Mouse (Mus musculus) B cell, adult (primary cell): ENCODE data around the gene Ccnd3. TPM values are rescaled to one million over a fixed set of nuclear protein-coding genes. Genes with fewer than 3 reads are reported as not detected.

ENCODE experiments used
- total RNA-seq: library from RNA; stranded (reverse); gene quantifications from 4 replicates; pipeline ENCODE4 v1.2.4, GENCODE M21; 2023; ENCODE audit not compliant: inconsistent age

Ccnd3 gene
- 206 to 221 TPM (median 211 TPM) in 4 replicates for total RNA-seq

DNA sequence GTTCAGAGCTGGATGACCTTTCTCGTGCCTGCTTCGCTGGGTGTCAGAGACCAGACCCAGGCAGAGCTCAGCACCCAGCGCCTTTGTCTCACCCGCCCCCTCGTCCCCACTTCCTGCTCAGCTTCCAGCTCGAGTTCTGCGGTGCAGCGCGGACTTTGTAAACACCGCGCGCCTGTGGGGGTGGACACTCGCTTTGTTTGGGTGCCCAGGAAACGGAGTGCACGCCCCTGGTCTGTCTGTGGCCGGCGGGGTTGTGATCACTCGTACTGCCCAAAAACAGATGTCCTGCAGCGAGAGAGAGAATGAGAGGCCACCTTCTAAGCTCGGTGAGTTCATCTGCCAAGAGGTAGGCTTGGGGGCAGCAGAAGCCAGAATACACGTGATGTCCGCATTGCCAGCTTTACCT, at the start of gene Ccnd3:
Gene Ccnd3, plus strand, starts transcription at position 111 of the 406 bp plus-strand sequence.

DNA sequence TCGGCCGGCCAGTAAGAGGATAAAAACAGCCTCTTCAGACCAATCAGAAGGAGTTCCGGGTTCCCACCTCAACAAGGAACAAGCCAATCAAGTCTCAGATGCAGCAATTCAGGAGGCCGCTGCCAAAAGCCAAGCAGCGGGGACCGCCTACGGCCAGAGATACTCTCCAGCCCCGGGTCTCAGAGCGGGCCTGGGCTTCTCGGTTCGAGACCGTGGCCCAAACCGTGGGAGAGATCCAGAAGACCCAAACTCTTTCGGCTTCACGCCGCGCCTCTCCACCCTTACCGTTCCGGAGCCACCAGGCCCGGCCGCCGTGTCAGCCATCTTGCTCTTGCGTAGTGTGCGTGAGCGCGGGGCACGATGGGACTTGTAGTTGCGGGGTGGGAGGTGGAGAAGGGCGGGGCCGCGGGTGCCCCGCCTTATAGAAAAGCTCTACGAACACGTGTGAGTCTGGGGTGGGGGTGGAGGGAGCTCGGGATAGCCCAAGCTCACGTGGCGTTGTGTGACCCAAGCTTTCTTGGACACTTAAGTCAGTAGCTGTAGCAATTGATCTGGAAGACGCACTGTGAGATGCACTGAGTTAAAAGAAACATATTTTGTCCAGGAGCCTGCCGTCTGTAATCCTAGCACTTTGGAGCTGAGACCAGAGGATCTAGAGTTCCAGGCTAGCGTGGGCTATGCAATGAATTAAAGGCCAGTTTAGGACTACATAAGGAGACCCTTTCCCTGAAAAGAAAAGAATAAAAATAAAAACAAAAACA, 2.7 kb upstream of the Ccnd3 start, which contains the start of gene Taf8:
Gene Taf8, minus strand, starts transcription at position 347 of the 761 bp plus-strand sequence.

DNA sequence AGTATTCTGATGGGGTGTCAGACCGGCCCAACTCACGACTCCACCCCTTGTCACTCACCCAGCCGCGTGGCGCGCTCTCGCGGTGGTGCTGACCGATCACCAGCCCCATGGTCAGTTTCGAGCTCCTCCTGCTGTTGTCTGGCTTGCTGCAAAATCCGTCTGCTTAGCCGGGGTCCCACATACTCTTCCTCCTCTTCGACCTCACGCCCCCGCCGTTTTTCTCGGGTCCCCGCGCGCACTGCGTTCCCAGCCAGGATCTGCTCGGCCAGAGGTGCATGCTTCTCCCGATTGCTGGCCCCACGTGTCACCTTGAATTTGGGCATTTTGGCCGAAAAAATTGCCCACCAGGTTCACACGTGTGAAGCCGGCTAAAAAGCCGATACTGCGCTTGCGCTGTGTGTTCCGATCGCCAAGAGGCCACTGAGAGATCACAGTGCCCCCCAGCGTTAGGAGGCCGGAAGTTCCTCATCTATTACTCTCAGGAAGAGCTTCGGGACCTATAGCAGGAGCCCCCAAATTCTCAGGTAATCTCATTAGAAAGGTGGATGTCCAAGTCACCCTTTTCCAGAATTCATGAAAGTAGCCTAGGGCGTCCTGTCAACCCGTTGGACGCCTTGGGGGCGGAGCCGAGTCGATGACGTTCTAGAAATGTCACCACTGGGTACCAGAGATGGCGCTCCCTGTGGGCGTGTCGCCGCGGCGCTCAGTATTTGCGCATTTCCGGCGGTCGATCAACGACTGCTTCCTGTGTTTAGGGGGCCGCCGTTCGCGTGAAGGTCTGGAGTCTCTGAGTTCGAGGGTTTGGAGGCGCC, 106.2 kb downstream of the Ccnd3 start, which contains the start of the genes Bysl, Med20 and Gm20517:
Gene Bysl, minus strand, starts transcription at position 644 of the 812 bp plus-strand sequence.
Gene Med20, plus strand, starts transcription at position 734 of the 812 bp plus-strand sequence.
Gene Gm20517, plus strand, starts transcription at position 741 of the 812 bp plus-strand sequence.

DNA sequence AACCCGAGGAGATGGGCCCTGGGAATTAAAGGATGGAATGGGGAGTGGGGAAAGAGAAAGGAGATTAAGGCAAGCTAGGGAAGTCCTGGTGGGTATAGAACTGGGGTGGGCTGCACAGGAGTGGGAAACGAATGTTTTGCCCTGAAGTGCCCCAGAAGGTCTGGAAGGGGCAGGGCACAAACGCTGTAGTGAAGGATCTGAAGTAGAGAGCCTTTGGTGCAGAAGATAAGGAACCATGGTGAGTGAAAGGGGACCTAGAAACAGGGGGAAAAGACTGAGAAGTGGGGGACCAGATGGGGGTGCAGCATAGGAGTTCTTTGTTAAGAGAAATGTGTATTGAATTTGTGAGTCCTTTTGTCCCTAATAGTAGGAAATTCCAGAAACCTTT, 125.8 kb downstream of the Ccnd3 start, which contains the start of gene Usp49:
Gene Usp49, plus strand, starts transcription at position 13 of the 388 bp plus-strand sequence.

Other genes with a start within 250 kb of the Ccnd3 start
- 17.2 to 24.5 TPM (median 21.7 TPM) in 4 replicates for gene Mrps10, start 136.2 kb upstream of the Ccnd3 start, total RNA-seq
- 2.0 to 3.0 TPM (median 2.3 TPM) in 4 replicates for gene Guca1b, start 119.7 kb upstream of the Ccnd3 start, total RNA-seq
- not detected in 4 replicates for gene Guca1a, start 104.5 kb upstream of the Ccnd3 start, total RNA-seq
- gene AI661453, start 68.4 kb upstream of the Ccnd3 start, total RNA-seq = not detected in 4 replicates
- not detected in 4 replicates for gene 1700001C19Rik, start 67.7 kb upstream of the Ccnd3 start, total RNA-seq
- 64.3 to 80.1 TPM (median 73.3 TPM) in 4 replicates for gene Taf8, start 2.8 kb upstream of the Ccnd3 start, total RNA-seq
- gene Bysl, start 106.4 kb downstream of the Ccnd3 start, total RNA-seq = 12.7 to 14.2 TPM (median 13.2 TPM) in 4 replicates
- 59.2 to 69.9 TPM (median 62.6 TPM) in 4 replicates for gene Med20, start 106.5 kb downstream of the Ccnd3 start, total RNA-seq
- 2.5 to 5.6 TPM (median 2.9 TPM) in 4 replicates for gene Gm20517, start 106.5 kb downstream of the Ccnd3 start, total RNA-seq
- 3.5 to 6.8 TPM (median 5.3 TPM) in 4 replicates for gene Usp49, start 125.6 kb downstream of the Ccnd3 start, total RNA-seq
- gene Tomm6, start 183.3 kb downstream of the Ccnd3 start, total RNA-seq = 133 to 174 TPM (median 155 TPM) in 4 replicates
- 0.96 to 2.7 TPM (median 1.7 TPM) in 4 replicates for gene Frs3, start 184.0 kb downstream of the Ccnd3 start, total RNA-seq
- 0.66 TPM in 1 of 4 replicates, not detected in the others for gene Gm21981, start 189.4 kb downstream of the Ccnd3 start, total RNA-seq
- 0.58 TPM in 1 of 4 replicates, not detected in the others for gene Prickle4, start 189.7 kb downstream of the Ccnd3 start, total RNA-seq
- gene Pgc, start 221.8 kb downstream of the Ccnd3 start, total RNA-seq = not detected in 4 replicates
- gene Tfeb, start 232.0 kb downstream of the Ccnd3 start, total RNA-seq = 164 to 175 TPM (median 167 TPM) in 4 replicates